Mouse (Mus musculus): ENCODE measurements at regions not wholly inside any gene's neighbourhood (a gene's known extent, or its start where the extent isn't known, plus 50 kb on each side); places are given as distances from the start of the nearest gene placed in this dataset.

GRCm38 (mm10) chr16:30772802-30773201, 173.3 kb downstream of the Fam43a start:
- TF ChIP-seq CTCF (IDR thresholded peaks at IDR 0.05; ENCODE audit: low read depth) (no peak), EP300 (IDR thresholded peaks at IDR 0.05; ENCODE audit: low read depth) (no peak)

Measured in liver, postnatal 0 days (tissue).